Mouse (Mus musculus) heart, postnatal 0 days (tissue): ENCODE data around the gene Fut1.

Experiments
- CTCF ChIP-seq: IDR thresholded peaks from 2 replicates; pipeline ENCODE4 v1.5.1; 2016; ENCODE audit warnings: antibody characterized with exemption, control low read depth, low read depth
- EP300 ChIP-seq: IDR thresholded peaks from 2 replicates; pipeline ENCODE4 v1.6.1; 2016; ENCODE audit warnings: antibody characterized with exemption, low read depth

DNA sequence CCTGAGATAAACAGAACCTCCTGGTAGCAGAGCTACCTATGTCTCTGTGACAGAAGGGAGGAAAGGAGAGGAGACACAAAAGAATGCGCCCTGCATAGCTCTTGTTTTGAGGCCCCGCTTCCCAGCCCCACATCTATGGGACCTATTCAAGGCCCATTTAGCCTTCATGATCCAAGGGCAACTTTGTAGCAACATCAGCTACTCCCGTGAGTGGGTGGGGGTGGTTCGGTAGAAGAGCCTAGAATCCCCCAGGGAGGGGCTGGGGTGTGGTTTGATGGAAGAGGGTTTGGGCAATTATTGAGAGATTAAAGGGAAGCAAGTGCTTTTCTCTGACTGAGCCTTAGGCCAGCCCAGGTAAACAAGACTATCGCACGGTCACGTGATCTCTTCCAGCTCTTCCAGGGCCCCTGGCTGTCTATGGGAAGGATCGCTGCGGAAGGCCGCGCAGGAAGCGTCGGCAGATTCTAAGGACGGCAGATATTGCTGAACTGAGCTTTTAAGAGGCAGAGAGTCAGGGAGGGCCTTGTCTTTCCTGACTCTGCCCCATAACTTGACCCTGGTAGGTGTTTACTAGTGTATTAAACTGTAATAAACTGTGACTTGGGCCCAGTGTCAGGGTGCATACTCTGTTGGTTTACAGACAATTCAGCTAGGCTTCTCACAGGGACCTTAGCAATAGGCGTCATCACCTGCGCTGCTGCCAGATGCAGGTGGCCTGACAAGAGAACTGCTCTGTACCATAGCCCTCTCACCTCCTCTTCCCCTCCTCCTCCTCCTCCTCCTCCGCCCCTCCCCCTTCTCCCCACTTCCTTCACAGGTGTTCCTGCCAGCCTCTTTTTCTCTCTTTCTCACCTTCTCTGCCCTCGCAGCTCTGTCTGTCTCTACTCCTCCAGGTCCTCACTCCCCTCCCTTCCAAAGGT lies 17.9 kb upstream of the Fut1 start:
- TF ChIP-seq CTCF: no peak
- TF ChIP-seq EP300: no peak
